Mouse (Mus musculus) right cerebral cortex, postnatal 14 days (tissue): ENCODE measurements around the gene Adgrg5.

Experiments
- DNase-seq: peaks from one replicate; pipeline ENCODE4 v3.0.0; 2022

The Adgrg5 gene

GRCm38 (mm10) chr8:94923405-94923804, at the start of gene Adgrg5:
TSS of gene Adgrg5 (plus strand) at chr8:94923694.
- no peak for DNase-seq

GRCm38 (mm10) chr8:94874358-94874757, 49.1 kb upstream of the Adgrg5 start:
- peak; percentile 73 for DNase-seq

GRCm38 (mm10) chr8:94875096-94875870, 48.2 kb upstream of the Adgrg5 start:
- no peak for DNase-seq

DNA sequence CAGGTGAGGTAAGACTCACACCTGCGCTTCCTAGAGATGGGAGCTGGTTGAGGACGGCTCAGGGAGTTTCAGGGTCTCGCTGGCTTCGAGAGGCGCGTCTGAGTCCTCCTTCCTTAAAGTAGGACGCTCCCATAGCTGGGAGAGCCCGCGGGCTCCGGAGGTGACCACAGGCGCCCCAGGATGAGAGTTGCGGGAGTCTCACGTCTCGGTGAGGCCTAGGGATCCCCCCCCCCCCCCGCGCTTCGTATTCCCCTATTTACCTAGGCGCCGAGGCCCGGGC, 47.7 kb upstream of the Adgrg5 start:
- DNase-seq, result no peak

- DNase-seq, result peak; percentile 77
These were observed 47.2 kb upstream of the Adgrg5 start, which contains the start of gene Dok4 for GRCm38 (mm10) chr8:94876197-94876730. TSS of gene Dok4 (minus strand) at chr8:94876330.

- DNase-seq, result no peak
These were observed 46.7 kb upstream of the Adgrg5 start for GRCm38 (mm10) chr8:94876820-94877219.

GRCm38 (mm10) chr8:94880742-94881141, 42.8 kb upstream of the Adgrg5 start:
- DNase-seq, result no peak

DNA sequence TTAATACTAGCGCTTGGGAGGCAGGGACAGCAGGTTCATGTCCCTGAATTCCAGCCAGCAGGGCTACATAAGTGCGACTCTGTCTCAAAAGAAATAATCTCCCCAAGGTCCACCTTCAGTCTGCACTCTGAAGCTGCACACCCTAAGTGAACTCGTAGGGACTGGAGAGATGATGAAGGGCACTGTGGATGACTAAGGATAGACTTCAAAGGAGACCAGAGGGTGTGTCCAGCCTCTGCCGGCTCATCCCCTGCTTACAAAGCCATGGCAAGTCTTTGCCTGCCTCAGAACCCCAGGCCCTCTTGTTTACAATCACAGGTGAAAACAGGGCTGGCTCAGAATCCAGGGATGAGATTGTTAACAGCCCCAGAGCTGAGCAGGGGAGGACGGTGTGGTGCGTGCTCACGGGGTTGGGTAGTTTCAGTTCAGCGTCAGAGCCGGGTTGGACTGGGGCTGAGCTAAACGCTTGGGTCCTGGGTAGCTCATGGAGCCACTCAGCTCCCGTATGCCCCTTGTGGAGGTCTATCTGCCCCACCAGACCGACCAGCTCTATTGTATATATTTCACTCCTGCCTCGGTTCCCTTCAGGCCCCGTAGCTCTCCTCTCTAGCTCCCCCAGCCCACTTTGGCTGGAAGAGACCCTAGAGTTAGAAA, 35.0 kb upstream of the Adgrg5 start:
- no peak for DNase-seq

DNA sequence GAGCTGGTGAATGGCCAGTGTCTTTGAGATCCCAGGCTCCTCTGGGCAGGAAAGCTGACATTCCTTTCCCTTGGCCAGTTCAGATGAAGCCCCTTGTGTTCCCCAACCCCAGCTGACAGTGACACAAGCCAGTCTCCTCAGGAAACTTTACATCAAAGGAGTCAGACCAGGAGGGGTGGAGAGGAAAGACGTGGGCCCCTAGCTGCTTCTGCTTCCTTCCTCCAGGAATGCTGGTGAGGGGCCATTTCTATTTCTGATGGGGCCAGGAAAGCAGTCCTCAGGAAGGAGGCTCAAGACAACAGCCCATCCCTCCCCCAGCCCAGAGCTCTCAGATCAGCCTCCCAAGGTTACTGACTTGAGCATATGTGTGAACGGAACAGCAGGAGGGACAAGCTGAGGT, 30.6 kb upstream of the Adgrg5 start:
- no peak for DNase-seq

GRCm38 (mm10) chr8:94899262-94899661, 24.2 kb upstream of the Adgrg5 start:
- DNase-seq, result no peak

- no peak for DNase-seq
These were observed 22.9 kb upstream of the Adgrg5 start for GRCm38 (mm10) chr8:94900617-94901016.

- DNase-seq, result no peak
These were observed 22.5 kb upstream of the Adgrg5 start for GRCm38 (mm10) chr8:94901031-94901430.

GRCm38 (mm10) chr8:94903709-94904108, 19.8 kb upstream of the Adgrg5 start:
- no peak for DNase-seq

- peak; percentile 69 for DNase-seq
These were observed 18.9 kb upstream of the Adgrg5 start for GRCm38 (mm10) chr8:94904450-94905175.

- DNase-seq, result no peak
These were observed 15.7 kb upstream of the Adgrg5 start for GRCm38 (mm10) chr8:94907591-94908300.

DNA sequence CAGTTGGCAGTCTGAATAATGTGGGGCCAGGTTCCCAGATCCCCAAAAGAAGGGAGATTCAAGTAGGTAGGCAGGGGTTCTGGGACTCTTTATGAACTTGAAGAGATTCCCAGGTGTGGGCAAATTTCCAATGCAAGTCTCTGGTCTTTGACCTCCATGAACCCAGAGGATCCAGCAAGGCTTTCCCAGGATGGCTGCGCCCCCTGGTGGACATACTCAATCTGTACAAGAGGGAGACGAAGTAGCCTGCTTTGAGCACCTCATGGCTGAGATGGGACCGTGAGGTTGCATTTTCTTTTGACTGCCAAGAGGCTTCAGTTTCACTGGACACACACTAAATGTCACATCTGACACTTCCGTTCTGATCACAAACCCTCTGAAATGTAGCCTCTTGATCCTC, 14.6 kb upstream of the Adgrg5 start:
- DNase-seq, result peak; percentile 74

- DNase-seq, result peak; percentile 59
These were observed 10.3 kb upstream of the Adgrg5 start for GRCm38 (mm10) chr8:94913061-94913660.

GRCm38 (mm10) chr8:94914256-94914655, 9.2 kb upstream of the Adgrg5 start:
- no peak for DNase-seq

- DNase-seq, result peak; percentile 30
These were observed 8.8 kb upstream of the Adgrg5 start for GRCm38 (mm10) chr8:94914701-94915101.

GRCm38 (mm10) chr8:94916311-94916959, 7.1 kb upstream of the Adgrg5 start:
- DNase-seq, result no peak

- no peak for DNase-seq
These were observed 6.6 kb upstream of the Adgrg5 start for GRCm38 (mm10) chr8:94916960-94917324.

GRCm38 (mm10) chr8:94917352-94917751, 6.1 kb upstream of the Adgrg5 start:
- DNase-seq, result peak; percentile 85
